Mouse (Mus musculus) gastrocnemius, postnatal 10 days (tissue): ENCODE measurements around the gene Macrod2. TPM values are rescaled to one million over a fixed set of nuclear protein-coding genes. Genes with fewer than 3 reads are reported as not detected.

Source experiments
- DNase-seq: peaks from one replicate; pipeline ENCODE4 v3.0.0; 2021; ENCODE audit warnings: mixed read lengths
- total RNA-seq, 2 experiments: library from RNA; stranded (reverse); gene quantifications; 2 replicates each; pipeline ENCODE4 v1.2.3; 2021

Macrod2 gene
- total RNA-seq, 2 experiments from 2014 or later: 16.6 to 17.4 TPM

GRCm38 (mm10) chr2:141861679-141862268 is 1466.7 kb downstream of the Macrod2 start:
- DNase-seq: no peak

- DNase-seq: no peak
These were observed 1467.6 kb downstream of the Macrod2 start for GRCm38 (mm10) chr2:141862531-141863265.

GRCm38 (mm10) chr2:141863628-141864165 is 1468.6 kb downstream of the Macrod2 start:
- no peak for DNase-seq

- DNase-seq: no peak
These were observed 1475.8 kb downstream of the Macrod2 start for GRCm38 (mm10) chr2:141870930-141871329.

GRCm38 (mm10) chr2:141876155-141876851 is 1481.2 kb downstream of the Macrod2 start:
- no peak for DNase-seq

GRCm38 (mm10) chr2:141876958-141877357 is 1481.8 kb downstream of the Macrod2 start:
- DNase-seq: no peak

GRCm38 (mm10) chr2:141878473-141878872 is 1483.4 kb downstream of the Macrod2 start:
- no peak for DNase-seq

- no peak for DNase-seq
These were observed 1484.6 kb downstream of the Macrod2 start for GRCm38 (mm10) chr2:141879711-141880110.

GRCm38 (mm10) chr2:141886694-141887474 is 1491.8 kb downstream of the Macrod2 start:
- DNase-seq: no peak

GRCm38 (mm10) chr2:141889497-141889896 is 1494.4 kb downstream of the Macrod2 start:
- no peak for DNase-seq

- DNase-seq: no peak
These were observed 1502.8 kb downstream of the Macrod2 start for GRCm38 (mm10) chr2:141897951-141898350.

GRCm38 (mm10) chr2:141911831-141912447 is 1516.8 kb downstream of the Macrod2 start:
- no peak for DNase-seq

GRCm38 (mm10) chr2:141913486-141913885 is 1518.4 kb downstream of the Macrod2 start:
- DNase-seq: no peak

- no peak for DNase-seq
These were observed 1518.8 kb downstream of the Macrod2 start for GRCm38 (mm10) chr2:141913894-141914293.

- no peak for DNase-seq
These were observed 1525.4 kb downstream of the Macrod2 start for GRCm38 (mm10) chr2:141920377-141920992.

- no peak for DNase-seq
These were observed 1540.0 kb downstream of the Macrod2 start for GRCm38 (mm10) chr2:141935130-141935529.

- no peak for DNase-seq
These were observed 1559.7 kb downstream of the Macrod2 start for GRCm38 (mm10) chr2:141954795-141955194.

- no peak for DNase-seq
These were observed 1560.1 kb downstream of the Macrod2 start for GRCm38 (mm10) chr2:141955197-141955596.

- no peak for DNase-seq
These were observed 1567.8 kb downstream of the Macrod2 start for GRCm38 (mm10) chr2:141962868-141963267.

GRCm38 (mm10) chr2:141983664-141984395 is 1588.7 kb downstream of the Macrod2 start:
- no peak for DNase-seq
